Mouse (Mus musculus): ENCODE results near the gene Fzd7. TPM values are rescaled to one million over a fixed set of nuclear protein-coding genes. Genes with fewer than 3 reads are reported as not detected.

Gene Fzd7
- polyA plus RNA-seq, 1 experiment from 2014 or later, result 2.6 TPM

DNA sequence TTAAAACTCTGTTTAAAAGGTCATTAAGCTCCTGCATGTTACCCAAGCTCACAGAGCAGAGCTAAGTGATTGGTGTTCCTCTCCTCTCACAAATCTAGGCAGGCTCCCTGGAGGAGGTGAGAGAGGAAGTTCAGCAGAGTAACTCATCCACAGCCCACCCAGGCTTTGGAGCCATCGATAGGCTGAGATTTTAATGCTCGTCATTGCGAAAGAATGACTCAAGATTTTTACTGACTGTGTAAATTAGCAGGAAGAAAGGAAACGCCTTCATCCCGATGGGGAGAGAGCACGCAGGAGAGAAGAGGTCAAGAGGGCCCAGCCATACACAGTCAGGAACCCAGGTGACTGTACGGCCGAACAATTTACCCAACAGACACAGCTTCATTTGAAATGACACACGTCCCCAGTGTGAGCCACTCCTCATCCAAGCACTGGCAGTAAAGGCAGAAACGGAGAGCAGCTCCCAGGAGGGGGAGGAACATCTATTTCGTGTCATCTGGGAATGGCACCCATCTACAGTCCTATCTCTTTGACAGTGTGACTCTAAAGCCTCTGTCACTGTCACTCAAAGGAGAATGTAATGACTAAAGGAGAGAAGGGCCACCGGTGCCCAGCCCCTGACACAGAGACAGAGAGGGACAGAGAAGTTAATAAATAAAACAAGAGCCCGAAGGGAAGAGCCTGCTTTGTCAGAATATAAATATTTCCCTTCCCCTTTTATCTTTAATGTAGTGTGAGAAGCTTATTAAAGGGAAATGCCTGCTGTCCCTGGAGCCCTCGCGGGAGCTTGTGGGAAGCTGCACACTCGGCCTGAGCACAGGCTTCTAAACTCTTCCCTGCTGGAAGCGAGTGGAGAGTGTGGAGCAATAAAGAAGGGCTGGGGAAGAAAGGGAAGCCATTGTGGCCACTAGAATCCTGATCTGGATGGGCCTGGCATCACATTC, 17.3 kb upstream of the Fzd7 start:
- TF ChIP-seq CTCF (IDR thresholded peaks at IDR 0.05; ENCODE audit: low read depth), result no peak
- 38% methylated on average over 17 of the region's 17 CpGs for WGBS
- no peak overlapping the region for H3K4me3 ChIP-seq (ENCODE audit: low read depth, low read length)
- H3K4me1 ChIP-seq (replicated peaks; ENCODE audit: control insufficient read depth, insufficient read depth, low read length), result no peaks in the 10 kb centered on the region
- no peak overlapping the region for H3K9ac ChIP-seq (ENCODE audit: low read depth, low read length)
- H3K36me3 ChIP-seq (ENCODE audit: control insufficient read depth, insufficient read depth), result no peaks in the 10 kb centered on the region
- no peak overlapping the region for H3K4me2 ChIP-seq (replicated peaks; ENCODE audit: low read depth)
- no peaks in the 10 kb centered on the region for H3K27me3 ChIP-seq (replicated peaks; ENCODE audit: control insufficient read depth, insufficient read depth, low read length)
- no peak overlapping the region for H3K27ac ChIP-seq (ENCODE audit: low read depth, low read length)
- no peak for ATAC-seq
- H3K9me3 ChIP-seq (ENCODE audit: control insufficient read depth), result no peaks in the 10 kb centered on the region

DNA sequence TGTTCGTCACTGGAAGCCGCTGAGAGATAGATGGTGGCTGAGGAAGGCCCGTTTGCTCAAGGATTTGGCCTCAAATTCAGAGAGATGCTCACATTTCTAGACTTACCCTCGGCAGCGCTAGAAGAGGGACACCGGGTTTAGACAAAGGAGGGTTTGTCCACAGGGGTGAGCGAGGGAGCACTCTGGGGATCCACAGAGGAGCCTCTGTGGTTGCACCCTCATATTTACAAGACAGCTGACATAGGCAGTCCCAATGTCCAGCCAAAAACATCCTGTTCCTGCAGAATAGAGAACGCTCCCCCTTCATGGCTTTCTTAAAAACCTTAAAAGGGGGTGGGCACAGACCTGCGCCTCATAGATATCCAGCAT, 16.6 kb upstream of the Fzd7 start:
- Histone ChIP-seq H3K4me2 (replicated peaks; ENCODE audit: low read depth) (no peak overlapping the region), H3K4me3 (ENCODE audit: low read depth, low read length) (no peak overlapping the region), H3K9ac (ENCODE audit: low read depth, low read length) (no peak overlapping the region), H3K36me3 (ENCODE audit: control insufficient read depth, insufficient read depth) (no peaks in the 10 kb centered on the region), H3K27ac (ENCODE audit: low read depth, low read length) (no peak overlapping the region), H3K27me3 (replicated peaks; ENCODE audit: control insufficient read depth, insufficient read depth, low read length) (no peaks in the 10 kb centered on the region), H3K9me3 (ENCODE audit: control insufficient read depth) (no peaks in the 10 kb centered on the region), H3K4me1 (replicated peaks; ENCODE audit: control insufficient read depth, insufficient read depth, low read length) (no peaks in the 10 kb centered on the region)
- 82% methylated on average over 9 of the region's 9 CpGs for WGBS
- no peak for ATAC-seq
- TF ChIP-seq CTCF (IDR thresholded peaks at IDR 0.05; ENCODE audit: low read depth), result no peak

DNA sequence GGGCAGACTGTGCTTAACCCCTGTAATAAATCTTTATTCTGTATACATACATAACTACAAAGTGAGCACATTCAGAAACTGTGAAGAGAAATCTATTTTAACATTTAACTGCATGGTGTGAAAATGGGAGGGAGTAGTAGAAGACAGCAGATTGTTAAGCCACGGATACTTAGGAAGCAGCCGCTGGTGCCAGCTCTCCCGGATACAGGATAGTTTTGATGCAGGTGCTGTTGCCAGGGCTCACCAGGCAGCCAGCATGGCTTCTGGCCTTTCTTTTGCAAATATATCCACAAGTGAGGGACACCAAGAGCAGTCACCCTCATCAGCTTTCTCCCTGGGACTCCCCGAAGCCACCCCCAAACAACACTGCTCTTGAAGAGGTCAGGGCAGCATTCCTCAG, 13.1 kb upstream of the Fzd7 start:
- Histone ChIP-seq H3K4me1 (replicated peaks; ENCODE audit: control insufficient read depth, insufficient read depth, low read length) (no peaks in the 10 kb centered on the region), H3K36me3 (ENCODE audit: control insufficient read depth, insufficient read depth) (no peaks in the 10 kb centered on the region), H3K9me3 (ENCODE audit: control insufficient read depth) (no peaks in the 10 kb centered on the region), H3K4me3 (ENCODE audit: low read depth, low read length) (no peak overlapping the region), H3K4me2 (replicated peaks; ENCODE audit: low read depth) (no peak overlapping the region), H3K27me3 (replicated peaks; ENCODE audit: control insufficient read depth, insufficient read depth, low read length) (no peaks in the 10 kb centered on the region), H3K27ac (ENCODE audit: low read depth, low read length) (no peak overlapping the region), H3K9ac (ENCODE audit: low read depth, low read length) (no peak overlapping the region)
- TF ChIP-seq CTCF (IDR thresholded peaks at IDR 0.05; ENCODE audit: low read depth), result no peak
- 69% methylated on average over 4 of the region's 4 CpGs for WGBS
- no peak for ATAC-seq

DNA sequence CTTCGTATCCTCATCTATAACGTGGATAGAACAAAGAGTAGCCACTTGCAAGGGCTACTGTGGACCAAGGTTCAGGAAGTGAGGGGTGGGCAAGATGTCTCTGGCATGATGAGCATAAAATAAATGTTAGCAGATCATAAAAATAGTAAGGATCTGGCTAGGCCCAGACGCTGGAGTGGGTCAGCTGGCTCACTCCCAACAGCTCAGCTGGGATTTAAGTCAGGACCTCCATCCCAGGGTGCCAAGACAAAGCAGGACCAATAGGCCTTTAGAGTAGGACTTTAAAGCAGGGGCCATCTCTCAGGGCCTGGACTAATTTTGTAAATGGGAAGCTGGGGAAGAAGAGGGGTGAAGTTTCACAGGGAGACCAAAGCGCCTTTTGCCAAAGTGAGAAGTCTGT, 11.5 kb upstream of the Fzd7 start:
- no peaks in the 10 kb centered on the region for H3K9me3 ChIP-seq (ENCODE audit: control insufficient read depth)
- no peak for ATAC-seq
- no peak overlapping the region for H3K4me3 ChIP-seq (ENCODE audit: low read depth, low read length)
- no peaks in the 10 kb centered on the region for H3K4me1 ChIP-seq (replicated peaks; ENCODE audit: control insufficient read depth, insufficient read depth, low read length)
- WGBS, result 74% methylated on average over 4 of the region's 4 CpGs
- TF ChIP-seq CTCF (IDR thresholded peaks at IDR 0.05; ENCODE audit: low read depth), result no peak
- no peak overlapping the region for H3K27ac ChIP-seq (ENCODE audit: low read depth, low read length)
- H3K4me2 ChIP-seq (replicated peaks; ENCODE audit: low read depth), result no peak overlapping the region
- H3K9ac ChIP-seq (ENCODE audit: low read depth, low read length), result no peak overlapping the region
- H3K27me3 ChIP-seq (replicated peaks; ENCODE audit: control insufficient read depth, insufficient read depth, low read length), result no peaks in the 10 kb centered on the region
- H3K36me3 ChIP-seq (ENCODE audit: control insufficient read depth, insufficient read depth), result no peaks in the 10 kb centered on the region

DNA sequence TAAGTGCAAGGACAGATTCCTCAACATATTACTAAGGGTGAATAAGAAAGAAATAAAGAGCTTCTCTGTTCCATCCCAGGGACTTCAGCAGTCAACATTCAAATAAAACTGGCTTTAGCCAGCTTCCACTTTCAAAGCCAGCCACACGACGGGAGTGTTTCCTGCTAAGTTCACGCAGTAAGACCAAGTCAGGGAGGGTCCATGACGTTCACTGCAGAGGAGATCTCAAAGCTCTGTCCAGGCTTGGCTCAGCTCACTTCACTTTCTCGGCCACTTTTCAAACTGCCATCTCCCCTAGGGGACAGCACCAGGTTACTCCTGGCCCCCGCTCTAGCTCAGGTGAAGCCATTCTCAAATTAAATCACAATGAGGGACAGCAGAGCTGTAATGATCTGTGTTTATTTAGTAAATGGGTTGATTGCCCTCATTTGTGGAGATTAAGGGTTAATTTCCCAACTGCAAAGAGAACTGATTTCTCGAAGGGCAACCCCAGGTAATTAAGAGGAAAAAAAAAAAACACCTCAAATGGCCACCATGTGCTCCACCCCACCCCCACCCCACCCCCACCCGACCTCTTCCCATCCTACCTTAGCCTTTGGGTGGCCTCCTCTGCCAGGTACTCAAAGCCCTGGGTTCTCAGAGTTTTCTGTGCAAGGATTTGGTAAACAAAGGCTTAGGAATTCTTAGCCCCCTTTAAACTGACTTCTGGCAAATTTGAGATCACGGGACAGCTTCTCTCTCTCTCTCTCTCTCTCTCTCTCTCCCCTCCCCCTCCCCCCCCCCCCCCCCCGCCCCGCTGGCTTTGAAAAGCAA, 9.7 kb upstream of the Fzd7 start:
- no peaks in the 10 kb centered on the region for H3K9me3 ChIP-seq (ENCODE audit: control insufficient read depth)
- no peak overlapping the region for H3K4me3 ChIP-seq (ENCODE audit: low read depth, low read length)
- H3K9ac ChIP-seq (ENCODE audit: low read depth, low read length), result no peak overlapping the region
- H3K4me2 ChIP-seq (replicated peaks; ENCODE audit: low read depth), result 0 out of 2 replicates have a peak overlapping the region, but pooled peaks have one; percentile 6
- H3K36me3 ChIP-seq (ENCODE audit: control insufficient read depth, insufficient read depth), result no peaks in the 10 kb centered on the region
- H3K4me1 ChIP-seq (replicated peaks; ENCODE audit: control insufficient read depth, insufficient read depth, low read length), result no peaks in the 10 kb centered on the region
- ATAC-seq, result no peak
- 0 out of 2 replicates have a peak, but pooled peaks have one; percentile 1 for TF ChIP-seq CTCF (IDR thresholded peaks at IDR 0.05; ENCODE audit: low read depth)
- H3K27ac ChIP-seq (ENCODE audit: low read depth, low read length), result no peak overlapping the region
- 30% methylated on average over 9 of the region's 11 CpGs for WGBS
- no peaks in the 10 kb centered on the region for H3K27me3 ChIP-seq (replicated peaks; ENCODE audit: control insufficient read depth, insufficient read depth, low read length)

DNA sequence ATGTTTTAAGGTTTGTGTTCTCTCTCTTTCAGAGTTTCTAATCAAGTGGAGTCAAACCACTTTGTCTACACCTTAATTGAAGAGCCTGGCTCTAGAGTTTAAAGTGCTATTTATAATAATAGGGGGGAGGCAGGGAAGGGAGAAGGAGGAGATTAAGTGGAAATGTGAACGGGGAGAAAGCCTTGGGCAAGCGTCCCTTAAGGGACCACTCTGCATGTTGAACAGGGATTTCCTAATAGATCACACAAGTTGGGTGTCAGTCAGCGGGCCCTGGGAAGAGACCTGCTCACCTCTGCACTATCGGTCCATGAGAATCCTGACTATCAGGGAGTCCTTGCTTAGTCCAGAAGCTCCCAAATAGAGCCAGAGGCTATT, 9.1 kb upstream of the Fzd7 start:
- 53% methylated on average over 4 of the region's 4 CpGs for WGBS
- H3K27me3 ChIP-seq (replicated peaks; ENCODE audit: control insufficient read depth, insufficient read depth, low read length), result no peaks in the 10 kb centered on the region
- no peaks in the 10 kb centered on the region for H3K4me1 ChIP-seq (replicated peaks; ENCODE audit: control insufficient read depth, insufficient read depth, low read length)
- no peak overlapping the region for H3K9ac ChIP-seq (ENCODE audit: low read depth, low read length)
- H3K36me3 ChIP-seq (ENCODE audit: control insufficient read depth, insufficient read depth), result no peaks in the 10 kb centered on the region
- no peaks in the 10 kb centered on the region for H3K9me3 ChIP-seq (ENCODE audit: control insufficient read depth)
- no peak overlapping the region for H3K27ac ChIP-seq (ENCODE audit: low read depth, low read length)
- no peak overlapping the region for H3K4me2 ChIP-seq (replicated peaks; ENCODE audit: low read depth)
- no peak for ATAC-seq
- TF ChIP-seq CTCF (IDR thresholded peaks at IDR 0.05; ENCODE audit: low read depth), result no peak
- no peak overlapping the region for H3K4me3 ChIP-seq (ENCODE audit: low read depth, low read length)
